Mouse (Mus musculus): ENCODE data around the gene Card10.

The Card10 gene

GRCm38 (mm10) chr15:78801971-78802741 is 686 bp downstream of the Card10 start:
- no peak for ATAC-seq (ENCODE audit: low TSS enrichment)

- ATAC-seq (ENCODE audit: low TSS enrichment), result no peak
Observed at GRCm38 (mm10) chr15:78801571-78801970, 1.3 kb downstream of the Card10 start.

DNA sequence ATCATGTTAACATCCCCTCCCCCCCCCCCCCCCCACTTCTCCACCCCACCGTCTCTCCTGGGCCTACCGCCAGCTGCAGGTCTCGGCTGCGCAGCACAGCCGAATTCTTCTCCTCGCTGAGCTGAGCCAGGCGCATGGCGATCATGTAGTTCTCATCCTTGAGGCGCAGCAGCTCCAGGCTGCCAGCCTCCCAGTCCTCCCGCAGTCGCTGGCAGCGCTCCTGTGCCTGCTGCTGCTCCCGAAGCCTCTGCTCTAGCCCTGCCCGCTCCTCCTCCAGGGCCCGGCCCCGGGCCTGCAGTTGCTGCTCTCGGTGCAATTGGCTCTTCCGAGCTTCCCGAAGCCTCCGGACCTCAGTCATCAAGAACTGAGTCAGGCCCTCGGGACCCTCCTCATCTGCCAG is 3.8 kb downstream of the Card10 start:
- ATAC-seq (ENCODE audit: low TSS enrichment), result peak; percentile 90

GRCm38 (mm10) chr15:78797060-78797329 is 5.8 kb downstream of the Card10 start:
- no peak for ATAC-seq (ENCODE audit: low TSS enrichment)

GRCm38 (mm10) chr15:78796196-78797059 is 6.4 kb downstream of the Card10 start:
- no peak for ATAC-seq (ENCODE audit: low TSS enrichment)

DNA sequence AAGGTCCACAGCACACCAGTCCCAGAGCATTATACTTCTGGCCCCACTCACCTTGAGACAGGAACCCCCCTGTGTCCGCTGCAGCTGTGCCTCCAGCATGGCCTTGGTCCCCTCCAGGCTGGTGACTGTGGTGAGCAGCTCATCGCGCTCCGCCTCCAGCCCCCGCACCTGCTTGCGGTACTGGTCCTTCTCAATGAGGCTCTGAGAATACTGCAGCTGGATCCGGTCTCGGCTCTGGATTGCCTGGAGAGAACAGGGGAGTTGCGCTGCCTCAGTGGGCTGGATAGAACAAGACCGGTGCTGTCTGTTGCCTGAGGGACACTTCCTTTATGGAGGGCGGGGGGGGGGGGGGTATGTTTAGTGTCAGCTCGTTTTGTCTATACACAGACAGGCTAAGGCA is 11.9 kb downstream of the Card10 start:
- ATAC-seq (ENCODE audit: low TSS enrichment), result no peak

GRCm38 (mm10) chr15:78790451-78790850 is 12.4 kb downstream of the Card10 start:
- ATAC-seq (ENCODE audit: low TSS enrichment), result no peak

- ATAC-seq (ENCODE audit: low TSS enrichment), result no peak
Observed at GRCm38 (mm10) chr15:78789721-78790323, 13.0 kb downstream of the Card10 start.

- no peak for ATAC-seq (ENCODE audit: low TSS enrichment)
Observed at GRCm38 (mm10) chr15:78788042-78788441, 14.8 kb downstream of the Card10 start.

DNA sequence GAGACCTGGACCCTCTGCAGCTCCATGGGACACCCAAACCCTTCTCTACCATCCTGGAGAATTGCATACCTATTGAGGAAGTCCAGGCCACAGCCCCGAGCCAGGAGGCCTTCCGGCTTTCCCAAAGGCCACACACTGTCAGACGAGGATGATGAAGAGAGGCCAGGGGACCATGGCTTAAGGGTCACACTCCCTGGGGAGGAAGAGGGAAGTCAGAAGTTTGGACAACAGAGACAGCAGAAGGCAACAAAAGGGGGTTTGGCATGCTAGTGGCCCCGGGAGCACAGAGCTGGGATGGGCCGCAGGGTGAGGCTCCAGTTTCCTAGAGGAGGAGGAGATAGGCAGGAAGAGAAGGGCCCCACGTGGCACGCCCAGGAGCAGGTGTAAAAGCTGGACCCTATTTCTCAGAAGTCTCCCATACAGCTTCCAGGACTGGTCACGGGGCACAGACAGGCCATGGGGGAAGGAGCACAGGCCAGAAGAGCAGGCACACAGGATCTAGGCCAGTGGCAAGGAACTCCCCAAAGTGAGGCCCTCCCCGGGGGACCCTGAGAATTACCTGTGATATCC is 15.5 kb downstream of the Card10 start:
- ATAC-seq (ENCODE audit: low TSS enrichment), result no peak

GRCm38 (mm10) chr15:78786411-78786818 is 16.4 kb downstream of the Card10 start:
- no peak for ATAC-seq (ENCODE audit: low TSS enrichment)

DNA sequence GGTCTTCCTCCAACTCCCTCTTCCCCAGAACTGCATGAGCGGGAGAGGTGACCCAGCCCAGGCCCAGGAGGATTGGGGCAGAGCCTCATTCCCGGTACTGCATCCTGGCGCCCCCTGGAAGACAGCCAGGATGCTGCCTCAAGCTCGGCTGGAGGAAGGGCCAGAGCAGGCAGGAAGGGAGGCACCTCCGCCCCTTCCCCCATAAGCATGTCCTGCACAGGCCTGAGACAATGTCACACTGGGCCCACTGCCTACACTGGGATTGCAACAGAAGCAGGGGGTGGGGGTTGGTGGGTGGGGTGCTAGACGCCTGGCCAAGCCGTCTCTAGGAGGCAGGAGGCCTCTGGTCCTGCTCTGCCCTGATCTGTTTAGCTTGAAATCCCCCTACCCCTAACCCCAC is 16.9 kb downstream of the Card10 start:
- no peak for ATAC-seq (ENCODE audit: low TSS enrichment)

DNA sequence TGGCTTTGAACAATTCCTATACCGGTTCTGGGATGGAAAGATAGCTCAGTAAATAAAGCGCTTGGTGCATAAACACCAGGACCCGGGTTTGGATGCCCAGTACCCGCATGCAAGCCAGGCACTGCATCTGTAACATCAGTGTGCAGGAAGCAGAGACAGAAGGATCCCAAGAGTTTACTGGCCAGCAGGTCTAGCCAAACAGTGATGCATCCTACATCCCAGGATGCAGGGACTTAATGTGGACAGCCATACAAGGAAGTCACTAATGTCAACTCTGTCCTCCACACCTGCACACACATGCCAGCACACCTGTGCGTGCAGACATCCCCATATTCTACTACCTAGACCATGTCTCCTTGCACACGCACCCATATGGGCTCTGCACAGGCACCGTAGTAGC is 17.6 kb downstream of the Card10 start:
- ATAC-seq (ENCODE audit: low TSS enrichment), result no peak

- ATAC-seq (ENCODE audit: low TSS enrichment), result no peak
Observed at GRCm38 (mm10) chr15:78784520-78784919, 18.3 kb downstream of the Card10 start.

GRCm38 (mm10) chr15:78782348-78783103 is 20.3 kb downstream of the Card10 start:
- no peak for ATAC-seq (ENCODE audit: low TSS enrichment)

- ATAC-seq (ENCODE audit: low TSS enrichment), result no peak
Observed at GRCm38 (mm10) chr15:78780908-78781307, 21.9 kb downstream of the Card10 start.

DNA sequence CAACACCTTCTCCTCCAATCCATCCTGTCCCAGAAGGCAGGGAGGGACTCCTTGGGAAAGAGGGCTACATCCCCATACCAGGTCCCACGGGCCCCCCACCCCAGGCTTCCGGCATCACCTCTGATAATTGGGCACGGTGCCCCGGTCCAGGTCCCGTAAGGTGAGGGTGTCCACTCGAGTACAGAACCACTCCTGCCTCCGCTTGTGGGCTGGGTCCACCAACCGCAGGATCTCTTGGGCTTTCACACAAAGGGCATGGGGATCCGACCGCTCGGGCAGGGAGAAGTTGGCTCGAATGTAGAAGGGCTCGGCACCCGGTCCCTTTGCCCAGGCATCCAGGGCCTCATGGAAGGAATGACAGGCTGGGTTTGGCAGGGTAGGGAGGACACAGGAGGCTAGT is 22.5 kb downstream of the Card10 start:
- ATAC-seq (ENCODE audit: low TSS enrichment), result no peak

DNA sequence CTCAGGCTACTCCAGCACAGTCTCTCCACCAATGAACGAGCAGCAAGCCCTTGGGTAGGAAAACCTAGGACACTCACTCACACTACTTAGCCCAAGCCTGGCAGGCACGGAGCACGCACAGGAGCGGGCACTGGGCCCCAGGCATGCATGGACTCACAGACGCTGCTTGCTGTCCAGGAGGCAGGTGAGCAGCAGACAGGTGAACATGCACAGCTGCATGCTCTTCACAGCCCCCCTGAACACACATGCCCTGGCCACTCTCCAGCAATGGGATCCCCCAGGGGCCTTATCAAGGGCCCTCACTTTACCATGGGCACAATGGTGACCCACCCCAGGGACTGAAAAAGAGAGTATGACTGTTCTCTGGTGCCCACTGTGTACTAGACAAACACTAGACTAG is 23.2 kb downstream of the Card10 start:
- ATAC-seq (ENCODE audit: low TSS enrichment), result no peak

- ATAC-seq (ENCODE audit: low TSS enrichment), result no peak
Observed at GRCm38 (mm10) chr15:78779253-78779652, 23.6 kb downstream of the Card10 start.

- ATAC-seq (ENCODE audit: low TSS enrichment), result peak; percentile 83
Observed at GRCm38 (mm10) chr15:78778077-78778870, 24.6 kb downstream of the Card10 start.

GRCm38 (mm10) chr15:78773290-78773729 is 29.5 kb downstream of the Card10 start, which contains the start of gene Mfng:
Mfng (minus strand) TSS chr15:78773475.
- ATAC-seq (ENCODE audit: low TSS enrichment), result peak; percentile 61

All from frontal cortex, adult (tissue).